Mouse (Mus musculus) forebrain, embryonic 15.5 days (tissue): ENCODE measurements at regions not wholly inside any gene's neighbourhood (a gene's known extent, or its start where the extent isn't known, plus 50 kb on each side); places are given as distances from the start of the nearest gene placed in this dataset.

Source experiments
- ATAC-seq: fragments of 200-750 bp; cut with Nextera tagmentation; replicated peaks from 2 replicates; pipeline ENCODE4 v1.8.0; 2017; ENCODE audit warnings: mild to moderate bottlenecking, moderate TSS enrichment, moderate library complexity
- H3K27ac ChIP-seq: fragments of 300-500 bp; sonication (generic); replicated peaks from 2 replicates; pipeline ENCODE4 v1.5.1; 2015; ENCODE audit warnings: mild to moderate bottlenecking, inconsistent platforms
- H3K27me3 ChIP-seq: fragments of 300-500 bp; sonication (generic); 2 replicates; pipeline ENCODE4 v1.6.1; 2015; ENCODE audit warnings: inconsistent platforms
- H3K36me3 ChIP-seq: fragments of 300-500 bp; sonication (generic); 2 replicates; pipeline ENCODE4 v1.6.1; 2015; ENCODE audit warnings: mild to moderate bottlenecking, inconsistent platforms
- H3K4me1 ChIP-seq: fragments of 300-500 bp; sonication (generic); 2 replicates; pipeline ENCODE4 v1.6.1; 2015; ENCODE audit warnings: inconsistent platforms
- H3K4me2 ChIP-seq: fragments of 300-500 bp; sonication (generic); replicated peaks from 2 replicates; pipeline ENCODE4 v1.6.1; 2015; ENCODE audit warnings: mild to moderate bottlenecking, inconsistent platforms
- H3K4me3 ChIP-seq: fragments of 300-500 bp; sonication (generic); 2 replicates; pipeline ENCODE4 v1.5.1; 2015; ENCODE audit warnings: mild to moderate bottlenecking, inconsistent platforms
- H3K9ac ChIP-seq: fragments of 300-500 bp; sonication (generic); replicated peaks from 2 replicates; pipeline ENCODE4 v1.6.1; 2015; ENCODE audit warnings: mild to moderate bottlenecking, inconsistent platforms
- H3K9me3 ChIP-seq: fragments of 300-500 bp; sonication (generic); 2 replicates; pipeline ENCODE4 v1.6.1; 2016; ENCODE audit warnings: inconsistent platforms
- WGBS: fragments of 180-500 bp; shearing (Covaris S2); methylation state at CpG from one replicate; pipeline ENCODE4 v1.1.7; 2015; ENCODE audit warnings: mixed read lengths; 5-methylcytosine and 5-hydroxymethylcytosine counted together

GRCm38 (mm10) chr3:15098206-15098817, 212.2 kb downstream of the Car2 start:
- Histone ChIP-seq H3K27me3 (no peaks in the 10 kb centered on the region), H3K4me1 (no peaks in the 10 kb centered on the region), H3K36me3 (no peaks in the 10 kb centered on the region), H3K9me3 (no peaks in the 10 kb centered on the region), H3K9ac (no peak overlapping the region), H3K4me2 (no peak overlapping the region), H3K4me3 (no peak overlapping the region), H3K27ac (no peak overlapping the region)
- ATAC-seq = no peak
- WGBS = 83% methylated on average over 6 of the region's 6 CpGs

DNA sequence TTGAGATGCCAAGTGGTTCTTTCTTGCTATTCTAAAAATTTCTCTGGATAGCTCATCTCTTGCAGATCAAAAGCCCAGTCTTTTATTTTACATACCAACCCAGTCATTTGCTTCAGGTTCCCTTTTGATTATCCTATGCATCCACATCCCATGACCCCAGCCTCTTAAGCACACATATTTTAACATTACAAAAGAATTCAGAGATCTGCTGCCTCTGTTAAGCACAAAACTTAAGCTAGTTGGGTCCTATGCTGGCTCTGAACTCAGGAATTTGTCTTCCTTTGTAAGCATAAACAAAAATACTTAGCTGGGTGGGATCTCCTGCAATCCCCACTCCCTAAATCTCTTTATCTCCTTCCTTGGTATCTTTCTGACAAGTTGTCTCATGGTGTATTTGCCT, 212.9 kb downstream of the Car2 start:
- H3K4me2 ChIP-seq = no peak overlapping the region
- H3K27me3 ChIP-seq = no peaks in the 10 kb centered on the region
- H3K9ac ChIP-seq = no peak overlapping the region
- H3K27ac ChIP-seq = no peak overlapping the region
- no peak overlapping the region for H3K4me3 ChIP-seq
- ATAC-seq = no peak
- H3K4me1 ChIP-seq = no peaks in the 10 kb centered on the region
- no peaks in the 10 kb centered on the region for H3K36me3 ChIP-seq
- H3K9me3 ChIP-seq = no peaks in the 10 kb centered on the region

GRCm38 (mm10) chr3:15105627-15106026, 219.6 kb downstream of the Car2 start:
- WGBS = 76% methylated on average over 4 of the region's 4 CpGs

DNA sequence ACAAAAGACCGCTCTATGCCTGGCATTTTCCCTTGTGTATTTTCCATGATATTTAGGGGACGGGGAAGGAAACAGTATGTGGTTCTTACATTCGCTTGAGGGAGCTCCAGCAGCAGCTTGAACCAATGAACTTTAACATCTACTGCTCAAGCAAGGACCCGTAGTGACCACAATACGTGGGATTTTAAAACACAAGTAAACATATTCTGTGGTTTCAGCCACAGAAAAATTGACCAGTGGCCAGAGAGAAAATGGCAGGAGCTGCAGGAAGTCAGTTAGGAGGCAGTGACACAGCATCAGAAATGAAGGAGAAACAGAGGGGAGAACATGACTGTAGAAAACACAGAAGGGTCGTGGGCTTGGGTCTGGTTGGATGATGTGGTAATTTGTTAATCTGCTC, 220.2 kb downstream of the Car2 start:
- H3K4me2 ChIP-seq = no peak overlapping the region
- no peaks in the 10 kb centered on the region for H3K4me1 ChIP-seq
- no peak overlapping the region for H3K9ac ChIP-seq
- no peaks in the 10 kb centered on the region for H3K36me3 ChIP-seq
- no peaks in the 10 kb centered on the region for H3K27me3 ChIP-seq
- ATAC-seq = no peak
- no peak overlapping the region for H3K27ac ChIP-seq
- 93% methylated on average over 6 of the region's 6 CpGs for WGBS
- no peak overlapping the region for H3K4me3 ChIP-seq
- no peaks in the 10 kb centered on the region for H3K9me3 ChIP-seq

More at GRCm38 (mm10) chr3:15105627-15106026, 219.6 kb downstream of the Car2 start:
- ATAC-seq = no peak
- Histone ChIP-seq H3K4me2 (no peak overlapping the region), H3K36me3 (no peaks in the 10 kb centered on the region), H3K9ac (no peak overlapping the region), H3K27me3 (no peaks in the 10 kb centered on the region), H3K4me1 (no peaks in the 10 kb centered on the region), H3K27ac (no peak overlapping the region), H3K9me3 (no peaks in the 10 kb centered on the region), H3K4me3 (no peak overlapping the region)

- H3K4me3 ChIP-seq = no peak overlapping the region
- no peak overlapping the region for H3K27ac ChIP-seq
- H3K9me3 ChIP-seq = no peaks in the 10 kb centered on the region
- WGBS = 95% methylated on average over 5 of the region's 5 CpGs
- H3K4me2 ChIP-seq = no peak overlapping the region
- no peaks in the 10 kb centered on the region for H3K27me3 ChIP-seq
- no peak for ATAC-seq
- H3K36me3 ChIP-seq = no peaks in the 10 kb centered on the region
- H3K4me1 ChIP-seq = no peaks in the 10 kb centered on the region
- H3K9ac ChIP-seq = no peak overlapping the region
These were observed 221.2 kb downstream of the Car2 start for GRCm38 (mm10) chr3:15107301-15107700.

GRCm38 (mm10) chr3:15108239-15108934, 222.3 kb downstream of the Car2 start:
- Histone ChIP-seq H3K4me2 (no peak overlapping the region), H3K36me3 (no peaks in the 10 kb centered on the region), H3K4me3 (no peak overlapping the region), H3K27ac (no peak overlapping the region), H3K4me1 (no peaks in the 10 kb centered on the region), H3K9me3 (no peaks in the 10 kb centered on the region), H3K27me3 (no peaks in the 10 kb centered on the region), H3K9ac (no peak overlapping the region)
- 90% methylated on average over 9 of the region's 9 CpGs for WGBS
- no peak for ATAC-seq

- Histone ChIP-seq H3K9me3 (no peaks in the 10 kb centered on the region), H3K36me3 (no peaks in the 10 kb centered on the region), H3K4me3 (no peak overlapping the region), H3K27me3 (no peaks in the 10 kb centered on the region), H3K4me2 (no peak overlapping the region), H3K9ac (no peak overlapping the region), H3K4me1 (no peaks in the 10 kb centered on the region), H3K27ac (no peak overlapping the region)
- 65% methylated on average over 4 of the region's 4 CpGs for WGBS
- ATAC-seq = no peak
These were observed 221.9 kb downstream of the Gm9733 start for GRCm38 (mm10) chr3:15110037-15110748.

GRCm38 (mm10) chr3:15112177-15112838, 219.8 kb downstream of the Gm9733 start:
- H3K9ac ChIP-seq = no peak overlapping the region
- 24% methylated on average over 2 of the region's 2 CpGs for WGBS
- no peak overlapping the region for H3K4me2 ChIP-seq
- H3K27ac ChIP-seq = no peak overlapping the region
- ATAC-seq = no peak
- H3K4me3 ChIP-seq = no peak overlapping the region
- no peaks in the 10 kb centered on the region for H3K27me3 ChIP-seq
- H3K9me3 ChIP-seq = no peaks in the 10 kb centered on the region
- H3K36me3 ChIP-seq = no peaks in the 10 kb centered on the region
- no peaks in the 10 kb centered on the region for H3K4me1 ChIP-seq

GRCm38 (mm10) chr3:15118634-15119356, 213.3 kb downstream of the Gm9733 start:
- H3K36me3 ChIP-seq = no peaks in the 10 kb centered on the region
- 46% methylated on average over 3 of the region's 3 CpGs for WGBS
- no peaks in the 10 kb centered on the region for H3K4me1 ChIP-seq
- H3K9me3 ChIP-seq = no peaks in the 10 kb centered on the region
- no peak overlapping the region for H3K9ac ChIP-seq
- no peaks in the 10 kb centered on the region for H3K27me3 ChIP-seq
- no peak overlapping the region for H3K4me3 ChIP-seq
- H3K27ac ChIP-seq = no peak overlapping the region
- ATAC-seq = no peak
- no peak overlapping the region for H3K4me2 ChIP-seq

GRCm38 (mm10) chr3:15126736-15127135, 205.4 kb downstream of the Gm9733 start:
- Histone ChIP-seq H3K27ac (no peak overlapping the region), H3K4me1 (no peaks in the 10 kb centered on the region), H3K27me3 (no peaks in the 10 kb centered on the region), H3K4me2 (no peak overlapping the region), H3K36me3 (no peaks in the 10 kb centered on the region), H3K9me3 (no peaks in the 10 kb centered on the region), H3K4me3 (no peak overlapping the region), H3K9ac (no peak overlapping the region)
- WGBS = 74% methylated on average over 4 of the region's 4 CpGs
- ATAC-seq = no peak

GRCm38 (mm10) chr3:15128370-15128769, 203.7 kb downstream of the Gm9733 start:
- Histone ChIP-seq H3K4me3 (no peak overlapping the region), H3K4me2 (no peak overlapping the region), H3K27me3 (no peaks in the 10 kb centered on the region), H3K9ac (no peak overlapping the region), H3K36me3 (no peaks in the 10 kb centered on the region), H3K9me3 (no peaks in the 10 kb centered on the region), H3K4me1 (no peaks in the 10 kb centered on the region), H3K27ac (no peak overlapping the region)
- ATAC-seq = no peak

GRCm38 (mm10) chr3:15128960-15129359, 203.1 kb downstream of the Gm9733 start:
- Histone ChIP-seq H3K27ac (no peak overlapping the region), H3K27me3 (no peaks in the 10 kb centered on the region), H3K4me1 (no peaks in the 10 kb centered on the region), H3K9ac (no peak overlapping the region), H3K4me2 (no peak overlapping the region), H3K36me3 (no peaks in the 10 kb centered on the region), H3K4me3 (no peak overlapping the region), H3K9me3 (no peaks in the 10 kb centered on the region)
- 78% methylated on average over 3 of the region's 3 CpGs for WGBS
- ATAC-seq = no peak
